Mouse (Mus musculus) lung, embryonic 16.5 days (tissue): ENCODE data around the gene Arrdc2. TPM values are rescaled to one million over a fixed set of nuclear protein-coding genes. Genes with fewer than 3 reads are reported as not detected.

Experiments used
- ATAC-seq: fragments of 200-750 bp; cut with Nextera tagmentation; 2 replicates; pipeline ENCODE4 v1.8.0; 2017; ENCODE audit warnings: low read depth, mild to moderate bottlenecking, moderate library complexity
- H3K27ac ChIP-seq: fragments of 300-500 bp; sonication (generic); 2 replicates; pipeline ENCODE4 v1.5.1; 2014; ENCODE audit warnings: mild to moderate bottlenecking, control low read depth, low read length
- H3K27me3 ChIP-seq: fragments of 300-500 bp; sonication (generic); 2 replicates; pipeline ENCODE4 v1.6.1; 2014; ENCODE audit warnings: low read depth, low read length, mixed read lengths; ENCODE audit not compliant: control insufficient read depth, insufficient read depth
- H3K36me3 ChIP-seq: fragments of 300-500 bp; sonication (generic); 2 replicates; pipeline ENCODE4 v1.6.1; 2014; ENCODE audit warnings: low read length; ENCODE audit not compliant: control insufficient read depth, insufficient read depth
- H3K4me1 ChIP-seq: fragments of 300-500 bp; sonication (generic); replicated peaks from 2 replicates; pipeline ENCODE4 v1.6.1; 2014; ENCODE audit warnings: low read length, mixed read lengths; ENCODE audit not compliant: control insufficient read depth, insufficient read depth
- H3K4me2 ChIP-seq: fragments of 300-500 bp; sonication (generic); 2 replicates; pipeline ENCODE4 v1.6.1; 2014; ENCODE audit warnings: low read depth, low read length, control low read depth
- H3K4me3 ChIP-seq: fragments of 300-500 bp; sonication (generic); 2 replicates; pipeline ENCODE4 v1.5.1; 2014; ENCODE audit warnings: mild to moderate bottlenecking, low read length, control low read depth
- H3K9ac ChIP-seq: fragments of 300-500 bp; sonication (generic); 2 replicates; pipeline ENCODE4 v1.6.1; 2014; ENCODE audit warnings: low read length, control low read depth
- H3K9me3 ChIP-seq: fragments of 300-500 bp; sonication (generic); 2 replicates; pipeline ENCODE4 v1.6.1; 2016; ENCODE audit warnings: low read length; ENCODE audit not compliant: control insufficient read depth
- whole genome bisulfite sequencing: fragments of 180-500 bp; shearing (Covaris S2); extraction: QIAGEN DNeasy Blood & Tissue Kit; methylation state at CpG from one replicate; pipeline ENCODE4 v1.1.7; 2014; 5-methylcytosine and 5-hydroxymethylcytosine counted together
- polyA plus RNA-seq: library from polyadenylated mRNA; unstranded; fragments of >200 nt; fragmentation: Nextera tagmentation; extraction: Ambion mirVana; gene quantifications from 2 replicates; pipeline ENCODE4 v1.2.1, GENCODE M21; 2015

The Arrdc2 gene
- polyA plus RNA-seq, 1 experiment from 2014 or later = 4.5 TPM

GRCm38 (mm10) chr8:70807304-70807703 lies 32.2 kb downstream of the Arrdc2 start:
- H3K4me2 ChIP-seq = no peak overlapping the region
- no peak overlapping the region for H3K4me3 ChIP-seq
- no peaks in the 10 kb centered on the region for H3K9me3 ChIP-seq
- H3K27me3 ChIP-seq = peaks cover 13% of the 10 kb centered on the region
- no peak overlapping the region for H3K27ac ChIP-seq
- H3K9ac ChIP-seq = no peak overlapping the region
- 42% methylated on average over 1 of the region's 1 CpGs for WGBS
- no peaks in the 10 kb centered on the region for H3K36me3 ChIP-seq
- peaks cover 8% of the 10 kb centered on the region for H3K4me1 ChIP-seq
- no peak for ATAC-seq

- H3K27me3 ChIP-seq = peaks cover 13% of the 10 kb centered on the region
Observed at GRCm38 (mm10) chr8:70806541-70806940, 33.0 kb downstream of the Arrdc2 start.

GRCm38 (mm10) chr8:70804481-70805206 lies 34.9 kb downstream of the Arrdc2 start, which contains the start of gene Mast3:
TSS of gene Mast3 (minus strand) at chr8:70805054.
- Histone ChIP-seq H3K4me3 (peak within 1 kb of the TSS; percentile 62), H3K27me3 (peaks cover 23% of the 10 kb centered on the region), H3K4me2 (peak within 1 kb of the TSS; percentile 87), H3K4me1 (peaks cover 8% of the 10 kb centered on the region), H3K9ac (peak within 1 kb of the TSS; percentile 53), H3K36me3 (no peaks in the 10 kb centered on the region), H3K27ac (no peak within 1 kb of the TSS), H3K9me3 (no peaks in the 10 kb centered on the region)
- under 1% methylated on average over 45 of the region's 45 CpGs for WGBS
- peak; percentile 94 for ATAC-seq

More at GRCm38 (mm10) chr8:70806541-70806940, 33.0 kb downstream of the Arrdc2 start:
- H3K27ac ChIP-seq = no peak overlapping the region
- no peak for ATAC-seq
- H3K4me2 ChIP-seq = no peak overlapping the region
- H3K4me3 ChIP-seq = no peak overlapping the region
- no peaks in the 10 kb centered on the region for H3K9me3 ChIP-seq
- no peaks in the 10 kb centered on the region for H3K36me3 ChIP-seq
- 55% methylated on average over 4 of the region's 4 CpGs for WGBS
- peaks cover 8% of the 10 kb centered on the region for H3K4me1 ChIP-seq
- H3K9ac ChIP-seq = no peak overlapping the region

- Histone ChIP-seq H3K9ac (peak overlapping the region; percentile 53), H3K36me3 (no peaks in the 10 kb centered on the region), H3K4me3 (peak overlapping the region; percentile 62), H3K4me1 (peaks cover 8% of the 10 kb centered on the region), H3K27ac (no peak overlapping the region), H3K27me3 (peaks cover 30% of the 10 kb centered on the region), H3K4me2 (peak overlapping the region; percentile 87), H3K9me3 (no peaks in the 10 kb centered on the region)
- ATAC-seq = peak; percentile 40
- WGBS = 1% methylated on average over 45 of the region's 47 CpGs
Observed at GRCm38 (mm10) chr8:70803761-70804480, 35.6 kb downstream of the Arrdc2 start.

- no peak overlapping the region for H3K4me2 ChIP-seq
- H3K4me3 ChIP-seq = no peak overlapping the region
- no peaks in the 10 kb centered on the region for H3K36me3 ChIP-seq
- H3K27me3 ChIP-seq = peaks cover 40% of the 10 kb centered on the region
- H3K4me1 ChIP-seq = peaks cover 15% of the 10 kb centered on the region
- ATAC-seq = no peak
- H3K9me3 ChIP-seq = no peaks in the 10 kb centered on the region
- H3K27ac ChIP-seq = no peak overlapping the region
- 49% methylated on average over 11 of the region's 11 CpGs for WGBS
- no peak overlapping the region for H3K9ac ChIP-seq
Observed at GRCm38 (mm10) chr8:70802786-70803510, 36.6 kb downstream of the Arrdc2 start.

GRCm38 (mm10) chr8:70801830-70802229 lies 37.7 kb downstream of the Arrdc2 start:
- Histone ChIP-seq H3K27me3 (peaks cover 43% of the 10 kb centered on the region), H3K27ac (no peak overlapping the region), H3K4me1 (peaks cover 18% of the 10 kb centered on the region), H3K9me3 (no peaks in the 10 kb centered on the region), H3K4me2 (no peak overlapping the region), H3K4me3 (no peak overlapping the region), H3K36me3 (no peaks in the 10 kb centered on the region), H3K9ac (no peak overlapping the region)
- no peak for ATAC-seq
- WGBS = 69% methylated on average over 1 of the region's 1 CpGs

- no peak for ATAC-seq
- H3K27ac ChIP-seq = no peak overlapping the region
- H3K4me1 ChIP-seq = peaks cover 24% of the 10 kb centered on the region
- no peaks in the 10 kb centered on the region for H3K36me3 ChIP-seq
- no peak overlapping the region for H3K4me3 ChIP-seq
- H3K27me3 ChIP-seq = peaks cover 43% of the 10 kb centered on the region
- H3K9me3 ChIP-seq = no peaks in the 10 kb centered on the region
- H3K4me2 ChIP-seq = no peak overlapping the region
- WGBS = 26% methylated on average over 15 of the region's 15 CpGs
- no peak overlapping the region for H3K9ac ChIP-seq
Observed at GRCm38 (mm10) chr8:70801156-70801555, 38.4 kb downstream of the Arrdc2 start.

- no peaks in the 10 kb centered on the region for H3K9me3 ChIP-seq
- H3K9ac ChIP-seq = no peak overlapping the region
- H3K27me3 ChIP-seq = peaks cover 42% of the 10 kb centered on the region
- H3K4me2 ChIP-seq = no peak overlapping the region
- H3K4me1 ChIP-seq = peaks cover 24% of the 10 kb centered on the region
- WGBS = 51% methylated on average over 10 of the region's 10 CpGs
- H3K36me3 ChIP-seq = no peaks in the 10 kb centered on the region
- no peak overlapping the region for H3K27ac ChIP-seq
- H3K4me3 ChIP-seq = no peak overlapping the region
- ATAC-seq = no peak
Observed at GRCm38 (mm10) chr8:70800648-70801047, 38.9 kb downstream of the Arrdc2 start.

- Histone ChIP-seq H3K27ac (no peak overlapping the region), H3K9me3 (no peaks in the 10 kb centered on the region), H3K9ac (peak overlapping the region; percentile 64), H3K36me3 (no peaks in the 10 kb centered on the region), H3K4me3 (peak overlapping the region; percentile 59), H3K4me2 (peak overlapping the region; percentile 92), H3K4me1 (peaks cover 17% of the 10 kb centered on the region), H3K27me3 (peaks cover 31% of the 10 kb centered on the region)
- no peak for ATAC-seq
- 10% methylated on average over 15 of the region's 15 CpGs for WGBS
Observed at GRCm38 (mm10) chr8:70798281-70798680, 41.2 kb downstream of the Arrdc2 start.
